Mouse (Mus musculus): ENCODE data around the gene Il11.

DNA sequence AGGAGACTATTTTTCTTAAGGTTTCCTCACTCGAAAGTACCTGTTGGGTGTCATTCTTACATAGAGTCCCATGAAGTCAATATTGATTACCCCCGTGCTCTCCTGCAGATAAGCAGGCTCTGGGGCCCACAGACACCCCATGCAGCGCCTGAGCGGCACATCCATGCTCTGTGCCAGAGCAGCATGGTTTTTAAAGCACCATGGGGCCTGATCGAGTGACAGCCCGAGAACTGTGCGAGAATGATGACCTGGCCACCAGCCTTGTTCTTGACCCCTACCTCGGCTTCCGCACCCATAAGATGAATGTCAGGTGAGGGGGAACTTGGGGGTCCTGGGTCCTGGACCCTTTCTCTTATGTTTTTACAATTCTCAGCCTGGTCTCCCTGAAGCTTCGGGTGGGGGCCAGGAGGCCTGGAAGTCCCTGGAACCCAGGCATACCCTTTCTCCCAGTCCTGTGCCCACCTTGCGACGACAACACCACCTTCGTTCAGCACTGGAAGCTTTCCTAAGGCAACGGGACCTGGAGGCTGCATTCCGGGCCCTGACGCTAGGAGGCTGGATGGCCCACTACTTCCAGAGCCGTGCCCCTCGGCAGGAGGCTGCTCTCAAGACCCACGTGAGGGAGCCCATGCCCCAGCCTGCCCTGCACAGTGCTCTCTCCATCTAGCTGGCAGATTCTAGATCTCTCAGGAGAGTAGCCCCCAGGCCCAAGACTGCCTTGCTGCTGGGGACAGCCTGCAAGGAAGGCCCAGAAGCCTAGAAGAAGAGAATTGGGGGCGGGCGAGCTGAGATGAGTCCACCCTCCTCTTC is 40.8 kb downstream of the Il11 start:
- no peak for TF ChIP-seq CTCF (IDR thresholded peaks at IDR 0.05; ENCODE audit: insufficient read depth, low read depth, low read length)
- no peak for TF ChIP-seq POLR2A (IDR thresholded peaks at IDR 0.05; ENCODE audit: insufficient read depth, low read depth, low read length)
